32 mouse cellular contexts compared by ENCODE assay signal in genomic region chr11:85887273-85887672, GRCm38 (mm10). TPM values are rescaled to one million over a fixed set of nuclear protein-coding genes. Genes with fewer than 3 reads are reported as not detected.
A peak's percentile ranks its signal among the peaks of the same experiment; 100 is the strongest.
DNase-seq lines count a peak whose midpoint lies in the region; ATAC-seq and TF ChIP-seq lines count a peak whose summit lies in the region.
"Had no signal": no experiment of that assay in that cellular context is flagged by ENCODE, and none has a peak within 500 bp of the region (broad histone marks: within the 10 kb centered on the region; RNA-seq: fewer than 3 reads in every experiment).

No protein-coding gene starts in this region.

- no peaks in the 10 kb centered on the region for H3K9me3 ChIP-seq in limb, embryonic 15.5 days
- H3K9me3 ChIP-seq: embryonic facial prominence, embryonic 12.5 days; hindbrain, embryonic 12.5 days; midbrain, embryonic 12.5 days had no signal

- H3K36me3 ChIP-seq in limb, embryonic 15.5 days = no peaks in the 10 kb centered on the region
- H3K36me3 ChIP-seq: embryonic facial prominence, embryonic 12.5 days; hindbrain, embryonic 12.5 days; midbrain, embryonic 12.5 days had no signal

- DNase-seq in embryo, embryonic 10.5 days (ENCODE audit: low spot score) = peak; percentile 60
- DNase-seq in embryo, embryonic 10 days (ENCODE audit: low spot score) = no peak
- DNase-seq in lung, adult 2 months = no peak
- DNase-seq in lung, postnatal 36 days = no peak
- peak; percentile 43 for DNase-seq in brain, embryonic 14.5 days (ENCODE audit: low read depth)
- no peak for DNase-seq in heart, postnatal 14 days
- DNase-seq in heart, adult 11 months = no peak
- DNase-seq: adrenal gland, adult 8-10 months; cerebellum, adult 18-20 months; cerebellum, postnatal 25 days; kidney, adult 11 months; layer of hippocampus, adult 9-11 months; left cerebral cortex, postnatal 4 days; right cerebral cortex, postnatal 14 days; thymus, adult 2 months had no signal

- H3K9ac ChIP-seq in limb, embryonic 15.5 days = no peak overlapping the region
- H3K9ac ChIP-seq: embryonic facial prominence, embryonic 12.5 days; hindbrain, embryonic 12.5 days; liver, embryonic 14.5 days; midbrain, embryonic 12.5 days had no signal

- intact Hi-C loops in heart, postnatal 14 days (cut with DNase I) = no loop called here

- no peak for TF ChIP-seq CTCF in lung, adult 2 months (IDR thresholded peaks at IDR 0.05; ENCODE audit: insufficient read depth, low read length)
- TF ChIP-seq CTCF in brain, embryonic 14.5 days (IDR thresholded peaks at IDR 0.05; ENCODE audit: borderline replicate concordance, extremely low read depth, insufficient read depth, insufficient read length) = no peak

- 34% methylated on average over 6 of the region's 6 CpGs for WGBS in lung, adult 2 months
- 26% methylated on average over 6 of the region's 6 CpGs for WGBS in limb, embryonic 15.5 days

- no peak overlapping the region; the same call in 1 of the 2 replicates for H3K4me2 ChIP-seq in limb, embryonic 15.5 days
- H3K4me2 ChIP-seq: embryonic facial prominence, embryonic 12.5 days; hindbrain, embryonic 12.5 days; midbrain, embryonic 12.5 days had no signal

- no peak for ATAC-seq in limb, embryonic 15.5 days (ENCODE audit: insufficient number of reproducible peaks, low FRiP score, low TSS enrichment, low read depth)
- ATAC-seq: activated CD4-positive, CD25-positive, alpha-beta regulatory T cell, adult 4 months had no signal

- peaks cover 67% of the 10 kb centered on the region for H3K27me3 ChIP-seq in limb, embryonic 15.5 days

- no peaks in the 10 kb centered on the region for H3K4me1 ChIP-seq in lung, adult 2 months (ENCODE audit: control insufficient read depth, insufficient read depth, low read length)
- peaks cover 29% of the 10 kb centered on the region for H3K4me1 ChIP-seq in limb, embryonic 15.5 days

- peak overlapping the region; percentile 43 for H3K4me3 ChIP-seq in lung, adult 2 months (replicated peaks; ENCODE audit: extremely low read depth, low read depth, low read length)
- H3K4me3 ChIP-seq in limb, embryonic 15.5 days = peak overlapping the region; percentile 44
- H3K4me3 ChIP-seq: embryonic facial prominence, embryonic 12.5 days; hindbrain, embryonic 12.5 days; midbrain, embryonic 12.5 days had no signal

- no peak for TF ChIP-seq POLR2A in lung, adult 2 months (IDR thresholded peaks at IDR 0.05; ENCODE audit: borderline replicate concordance, extremely low read depth, low read depth, low read length)
- TF ChIP-seq POLR2A in brain, embryonic 14.5 days (IDR thresholded peaks at IDR 0.05; ENCODE audit: borderline replicate concordance, extremely low read depth, insufficient read depth, insufficient read length, poor library complexity, severe bottlenecking) = no peak

- no peak overlapping the region for H3K27ac ChIP-seq in limb, embryonic 15.5 days
- H3K27ac ChIP-seq: embryonic facial prominence, embryonic 12.5 days; hindbrain, embryonic 12.5 days; liver, embryonic 14.5 days; midbrain, embryonic 12.5 days; stomach, postnatal 0 days had no signal

RNA-seq across cellular contexts. Expression of gene Tbx4, which starts 1.1 kb away (rescaled TPM):
- 79.5 and 80.4 TPM in 2 replicates for polyA plus RNA-seq in lung, adult 2 months (2012; rRNA removed)
- 0.33 and 0.42 TPM in 2 replicates for polyA plus RNA-seq in brain, embryonic 14.5 days (2012; rRNA removed)
- polyA plus RNA-seq in limb, embryonic 15.5 days (2015; fragmentation: Nextera tagmentation; extraction: Ambion mirVana) = 14.9 and 21.9 TPM in 2 replicates
- under 1 TPM in 1 of 2 experiments, not detected in 1; 0.14 TPM for total RNA-seq in heart, postnatal 14 days (2021)
- total RNA-seq: monocyte, adult 5-6 weeks; neutrophil, adult 5-6 weeks had no signal
- polyA plus RNA-seq: activated CD4-positive, CD25-positive, alpha-beta regulatory T cell, adult 4 months had no signal

RNA-seq across cellular contexts. Expression of gene Gm11444, which starts 37.1 kb away (rescaled TPM):
- not detected in 2 replicates for polyA plus RNA-seq in lung, adult 2 months (2012; rRNA removed)
- not detected in 2 replicates for polyA plus RNA-seq in brain, embryonic 14.5 days (2012; rRNA removed)
- polyA plus RNA-seq in limb, embryonic 15.5 days (2015; fragmentation: Nextera tagmentation; extraction: Ambion mirVana) = not detected in 2 replicates
- total RNA-seq in heart, postnatal 14 days (2021) = not detected
- total RNA-seq: adrenal gland, adult 8-10 months; gastrocnemius, adult 8-10 months; left cerebral cortex, adult 8-10 months; left cerebral cortex, postnatal 4 days; monocyte, adult 5-6 weeks; neutrophil, adult 5-6 weeks had no signal
- polyA plus RNA-seq: embryonic facial prominence, embryonic 12.5 days; forebrain, embryonic 11.5 days; gonadal fat pad, adult 2 months; heart, embryonic 11.5 days; heart, postnatal 0 days; hindbrain, embryonic 12.5 days; kidney, embryonic 16.5 days; large intestine, adult 2 months; liver, embryonic 14.5 days; midbrain, embryonic 12.5 days; stomach, postnatal 0 days; thymus, adult 2 months had no signal

RNA-seq across cellular contexts. Expression of gene Tbx2, which starts 54.9 kb away (rescaled TPM):
- 257 and 302 TPM in 2 replicates for polyA plus RNA-seq in lung, adult 2 months (2012; rRNA removed)
- polyA plus RNA-seq in brain, embryonic 14.5 days (2012; rRNA removed) = 5.9 and 8.9 TPM in 2 replicates
- 3.4 and 4.1 TPM in 2 replicates for polyA plus RNA-seq in limb, embryonic 15.5 days (2015; fragmentation: Nextera tagmentation; extraction: Ambion mirVana)
- 10 to 100 TPM; 11.8 to 14.5 TPM for total RNA-seq in heart, postnatal 14 days (2021)

Comparison
In these comparisons a context has a peak if more than half of its experiments do, and no peak if none do; other contexts are left out.
1. DNase-seq: peak in embryo, embryonic 10.5 days (single experiment) and brain, embryonic 14.5 days (single experiment); none in embryo, embryonic 10 days (single experiment), lung, adult 2 months (single experiment), lung, postnatal 36 days (single experiment), heart, postnatal 14 days (0 of 2) and heart, adult 11 months (single experiment).
2. RNA of gene Tbx4, which starts 1.1 kb away (polyA plus RNA-seq): 79.5 to 80.4 TPM in lung, adult 2 months and 14.9 to 21.9 TPM in limb, embryonic 15.5 days; 0.33 to 0.42 TPM in brain, embryonic 14.5 days; every median in the first group is over 10 times any median in the second.
3. RNA of gene Tbx2, which starts 54.9 kb away (polyA plus RNA-seq): 257 to 302 TPM in lung, adult 2 months; 5.9 to 8.9 TPM in brain, embryonic 14.5 days and 3.4 to 4.1 TPM in limb, embryonic 15.5 days; every median in the first group is over 10 times any median in the second.